Mouse (Mus musculus) lung, embryonic 16.5 days (tissue): ENCODE measurements around the gene Prss30. TPM values are rescaled to one million over a fixed set of nuclear protein-coding genes. Genes with fewer than 3 reads are reported as not detected.
"Not testable (repeated sequence)": the region's sequence is repeated elsewhere in the genome, so short reads cannot be mapped to it uniquely, and the experiment has no call there.

Experiments
- ATAC-seq: fragments of 200-750 bp; cut with Nextera tagmentation; 2 replicates; pipeline ENCODE4 v1.8.0; 2017; ENCODE audit warnings: low read depth, mild to moderate bottlenecking, moderate library complexity
- H3K27ac ChIP-seq: fragments of 300-500 bp; sonication (generic); 2 replicates; pipeline ENCODE4 v1.5.1; 2014; ENCODE audit warnings: mild to moderate bottlenecking, control low read depth, low read length
- H3K27me3 ChIP-seq: fragments of 300-500 bp; sonication (generic); 2 replicates; pipeline ENCODE4 v1.6.1; 2014; ENCODE audit warnings: low read depth, low read length, mixed read lengths; ENCODE audit not compliant: control insufficient read depth, insufficient read depth
- H3K36me3 ChIP-seq: fragments of 300-500 bp; sonication (generic); 2 replicates; pipeline ENCODE4 v1.6.1; 2014; ENCODE audit warnings: low read length; ENCODE audit not compliant: control insufficient read depth, insufficient read depth
- H3K4me1 ChIP-seq: fragments of 300-500 bp; sonication (generic); replicated peaks from 2 replicates; pipeline ENCODE4 v1.6.1; 2014; ENCODE audit warnings: low read length, mixed read lengths; ENCODE audit not compliant: control insufficient read depth, insufficient read depth
- H3K4me2 ChIP-seq: fragments of 300-500 bp; sonication (generic); 2 replicates; pipeline ENCODE4 v1.6.1; 2014; ENCODE audit warnings: low read depth, low read length, control low read depth
- H3K4me3 ChIP-seq: fragments of 300-500 bp; sonication (generic); 2 replicates; pipeline ENCODE4 v1.5.1; 2014; ENCODE audit warnings: mild to moderate bottlenecking, low read length, control low read depth
- H3K9ac ChIP-seq: fragments of 300-500 bp; sonication (generic); 2 replicates; pipeline ENCODE4 v1.6.1; 2014; ENCODE audit warnings: low read length, control low read depth
- H3K9me3 ChIP-seq: fragments of 300-500 bp; sonication (generic); 2 replicates; pipeline ENCODE4 v1.6.1; 2016; ENCODE audit warnings: low read length; ENCODE audit not compliant: control insufficient read depth
- WGBS: fragments of 180-500 bp; shearing (Covaris S2); extraction: QIAGEN DNeasy Blood & Tissue Kit; methylation state at CpG from one replicate; pipeline ENCODE4 v1.1.7; 2014; 5-methylcytosine and 5-hydroxymethylcytosine counted together
- polyA plus RNA-seq: library from polyadenylated mRNA; unstranded; fragments of >200 nt; fragmentation: Nextera tagmentation; extraction: Ambion mirVana; gene quantifications from 2 replicates; pipeline ENCODE4 v1.2.1, GENCODE M21; 2015

Prss30 gene
- polyA plus RNA-seq, 1 experiment from 2014 or later: not detected

- no peak overlapping the region for H3K27ac ChIP-seq
- H3K4me2 ChIP-seq: no peak overlapping the region
- 35% methylated on average over 2 of the region's 2 CpGs for WGBS
- H3K9ac ChIP-seq: no peak overlapping the region
- H3K27me3 ChIP-seq: no peaks in the 10 kb centered on the region
- H3K36me3 ChIP-seq: no peaks in the 10 kb centered on the region
- no peaks in the 10 kb centered on the region for H3K9me3 ChIP-seq
- H3K4me3 ChIP-seq: no peak overlapping the region
- ATAC-seq: no peak
- H3K4me1 ChIP-seq: no peaks in the 10 kb centered on the region
Measured at GRCm38 (mm10) chr17:23968780-23969179, 11.6 kb downstream of the Prss30 start.

GRCm38 (mm10) chr17:23966658-23967401 is 13.5 kb downstream of the Prss30 start:
- Histone ChIP-seq H3K9ac (no peak overlapping the region), H3K4me3 (no peak overlapping the region), H3K36me3 (no peaks in the 10 kb centered on the region), H3K27ac (no peak overlapping the region), H3K4me2 (no peak overlapping the region), H3K27me3 (no peaks in the 10 kb centered on the region), H3K9me3 (no peaks in the 10 kb centered on the region), H3K4me1 (no peaks in the 10 kb centered on the region)
- ATAC-seq: no peak
- 80% methylated on average over 10 of the region's 10 CpGs for WGBS

GRCm38 (mm10) chr17:23965805-23966425 is 14.5 kb downstream of the Prss30 start:
- no peaks in the 10 kb centered on the region for H3K9me3 ChIP-seq
- 0 out of 2 replicates have a peak, but pooled peaks have one; percentile 17 for ATAC-seq
- 39% methylated on average over 6 of the region's 6 CpGs for WGBS

GRCm38 (mm10) chr17:23961573-23962122 is 18.7 kb downstream of the Prss30 start:
- Histone ChIP-seq H3K27ac (no peak overlapping the region), H3K4me3 (no peak overlapping the region), H3K9ac (no peak overlapping the region), H3K27me3 (no peaks in the 10 kb centered on the region), H3K9me3 (no peaks in the 10 kb centered on the region), H3K36me3 (no peaks in the 10 kb centered on the region), H3K4me1 (no peaks in the 10 kb centered on the region), H3K4me2 (no peak overlapping the region)
- WGBS: 70% methylated on average over 4 of the region's 4 CpGs
- ATAC-seq: no peak

More at GRCm38 (mm10) chr17:23965805-23966425, 14.5 kb downstream of the Prss30 start:
- Histone ChIP-seq H3K27ac (no peak overlapping the region), H3K27me3 (no peaks in the 10 kb centered on the region), H3K4me3 (no peak overlapping the region), H3K4me1 (no peaks in the 10 kb centered on the region), H3K36me3 (no peaks in the 10 kb centered on the region), H3K9ac (no peak overlapping the region), H3K4me2 (no peak overlapping the region)

DNA sequence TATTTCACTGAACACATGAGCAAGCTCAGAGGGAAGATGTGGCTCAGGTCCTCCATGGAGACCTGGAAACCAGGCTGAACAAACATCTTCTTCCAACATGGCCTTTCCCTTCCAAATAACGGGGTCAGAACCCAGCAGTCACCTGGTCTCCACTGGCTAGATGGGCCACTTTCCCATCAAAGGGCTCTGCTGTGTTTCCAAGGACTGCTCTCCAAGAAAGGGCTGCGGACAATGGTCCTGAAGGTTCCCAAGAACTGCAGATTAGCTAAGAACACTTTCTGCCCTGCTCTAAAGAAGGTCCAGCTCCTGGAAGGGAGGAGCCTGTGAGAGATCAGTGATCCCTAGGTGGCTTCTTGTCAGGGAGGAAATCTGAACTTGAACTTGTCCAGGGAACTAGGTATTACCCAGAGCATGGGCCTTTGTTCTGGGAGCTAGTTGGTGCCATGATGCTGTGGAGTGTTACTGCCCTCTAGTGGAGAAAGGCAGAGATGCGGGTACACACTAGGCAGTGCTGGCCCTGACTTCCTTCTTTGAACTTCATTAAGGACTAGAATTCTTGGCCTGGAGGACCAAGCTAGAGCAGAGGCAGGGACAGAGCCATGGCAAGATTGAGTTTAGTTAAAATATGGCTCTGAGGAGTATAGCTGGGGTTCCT is 20.2 kb downstream of the Prss30 start:
- peak; percentile 96 for ATAC-seq
- 35% methylated on average over 3 of the region's 3 CpGs for WGBS

GRCm38 (mm10) chr17:23955174-23955573 is 25.2 kb downstream of the Prss30 start, which contains the start of gene Sbpl:
TSS of gene Sbpl (minus strand) at chr17:23955274.
- Histone ChIP-seq H3K9me3 (no peaks in the 10 kb centered on the region), H3K36me3 (no peaks in the 10 kb centered on the region), H3K9ac (no peak within 1 kb of the TSS), H3K4me1 (no peaks in the 10 kb centered on the region), H3K4me2 (no peak within 1 kb of the TSS), H3K27ac (no peak within 1 kb of the TSS), H3K27me3 (peaks cover 2% of the 10 kb centered on the region; the same call in 1 of the 2 replicates), H3K4me3 (no peak within 1 kb of the TSS)
- no peak for ATAC-seq
- 75% methylated on average over 5 of the region's 5 CpGs for WGBS

More for the DNA sequence above, 20.2 kb downstream of the Prss30 start:
- no peaks in the 10 kb centered on the region for H3K36me3 ChIP-seq
- H3K27me3 ChIP-seq: peaks cover under 1% of the 10 kb centered on the region; the same call in 1 of the 2 replicates
- H3K9me3 ChIP-seq: no peaks in the 10 kb centered on the region
- H3K4me1 ChIP-seq: no peaks in the 10 kb centered on the region
- H3K27ac ChIP-seq: no peak overlapping the region
- peak overlapping the region; percentile 42; the same call in 1 of the 2 replicates for H3K9ac ChIP-seq
- no peak overlapping the region for H3K4me2 ChIP-seq
- no peak overlapping the region for H3K4me3 ChIP-seq

DNA sequence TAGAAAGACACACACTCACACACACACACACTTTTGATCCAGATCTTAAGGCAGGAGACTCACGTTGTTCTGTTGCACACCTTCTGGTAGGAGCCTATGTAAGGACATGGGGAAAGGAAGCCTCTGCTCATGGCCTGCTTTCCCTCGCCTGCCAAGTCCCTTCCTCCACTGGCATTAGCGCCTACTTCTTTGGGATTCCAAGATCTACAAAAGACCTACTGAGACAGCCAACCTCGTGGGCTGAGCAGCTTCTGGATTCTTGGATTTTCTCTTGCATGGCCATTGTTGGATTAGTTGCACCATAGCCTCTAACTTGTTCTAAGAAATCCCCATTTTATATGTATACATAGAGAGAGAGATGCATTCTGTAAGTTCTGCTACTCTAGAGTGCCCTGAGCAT is 29.5 kb downstream of the Prss30 start:
- not testable (repeated sequence) for H3K9ac ChIP-seq, ATAC-seq, H3K27me3 ChIP-seq, H3K4me3 ChIP-seq, H3K36me3 ChIP-seq, H3K4me2 ChIP-seq, H3K4me1 ChIP-seq, H3K27ac ChIP-seq, H3K9me3 ChIP-seq
- 66% methylated on average over 4 of the region's 4 CpGs for WGBS

GRCm38 (mm10) chr17:23949068-23949467 is 31.3 kb downstream of the Prss30 start:
- no peak overlapping the region for H3K27ac ChIP-seq
- no peaks in the 10 kb centered on the region for H3K9me3 ChIP-seq
- H3K4me1 ChIP-seq: no peaks in the 10 kb centered on the region
- no peak overlapping the region for H3K4me2 ChIP-seq
- no peak overlapping the region for H3K9ac ChIP-seq
- H3K36me3 ChIP-seq: no peaks in the 10 kb centered on the region
- no peaks in the 10 kb centered on the region for H3K27me3 ChIP-seq
- ATAC-seq: no peak
- no peak overlapping the region for H3K4me3 ChIP-seq
- WGBS: 70% methylated on average over 2 of the region's 2 CpGs

GRCm38 (mm10) chr17:23947486-23947885 is 32.9 kb downstream of the Prss30 start:
- not testable (repeated sequence) for H3K36me3 ChIP-seq, H3K4me1 ChIP-seq, H3K4me3 ChIP-seq, H3K9me3 ChIP-seq, H3K9ac ChIP-seq, H3K4me2 ChIP-seq, H3K27ac ChIP-seq, H3K27me3 ChIP-seq, ATAC-seq
- 72% methylated on average over 4 of the region's 4 CpGs for WGBS
